ENCODE assay signal across 15 mouse cellular contexts in genomic region chr15:29433033-29433739, GRCm38 (mm10).
A peak's percentile ranks its signal among the peaks of the same experiment; 100 is the strongest.
DNase-seq lines count a peak whose midpoint lies in the region; ATAC-seq lines count a peak whose summit lies in the region.
"Had no signal": no experiment of that assay in that cellular context is flagged by ENCODE, and none has a peak within 500 bp of the region (broad histone marks: within the 10 kb centered on the region; RNA-seq: fewer than 3 reads in every experiment).

No protein-coding gene starts in this region.

- DNase-seq in R1 (ENCODE audit: low read depth, low spot score), result peak; percentile 57
- DNase-seq in embryo, embryonic 11 days, result peak; percentile 16
- DNase-seq in hindbrain, embryonic 11.5 days (ENCODE audit: low spot score), result no peak
- peak; percentile 55 for DNase-seq in midbrain, embryonic 14.5 days
- no peak for DNase-seq in cerebellum, postnatal 36 days
- DNase-seq in gastrocnemius, postnatal 10 days, result no peak
- DNase-seq in kidney, postnatal 10 days, result no peak
- DNase-seq: adrenal gland, adult 8-10 months; cerebellum, adult 18-20 months; heart, adult 2 months; kidney, adult 9 months; lung, postnatal 14 days; right cerebral cortex, postnatal 14 days had no signal

- peak; percentile 64; the same call in 1 of the 2 replicates for ATAC-seq in hindbrain, embryonic 11.5 days (ENCODE audit: low FRiP score)
- peak; percentile 72; the same call in 1 of the 2 replicates for ATAC-seq in midbrain, embryonic 14.5 days (ENCODE audit: low FRiP score, low TSS enrichment)
- ATAC-seq: inflammation-experienced regulatory T-cells, adult 6 months had no signal

- H3K4me2 ChIP-seq in hindbrain, embryonic 11.5 days (replicated peaks; ENCODE audit: low read depth, low read length), result no peak overlapping the region
- H3K4me2 ChIP-seq in midbrain, embryonic 14.5 days (ENCODE audit: low read length), result no peak overlapping the region

- WGBS in hindbrain, embryonic 11.5 days, result 16% methylated on average over 4 of the region's 4 CpGs
- WGBS in midbrain, embryonic 14.5 days, result 13% methylated on average over 4 of the region's 4 CpGs

- H3K4me3 ChIP-seq in hindbrain, embryonic 11.5 days (ENCODE audit: low read depth, low read length), result no peak overlapping the region
- no peak overlapping the region for H3K4me3 ChIP-seq in midbrain, embryonic 14.5 days (replicated peaks; ENCODE audit: low read depth, low read length)
- H3K4me3 ChIP-seq: heart, adult 2 months; left cerebral cortex, adult 2 months had no signal

- H3K9me3 ChIP-seq in hindbrain, embryonic 11.5 days (ENCODE audit: control insufficient read depth, low read length), result no peaks in the 10 kb centered on the region
- H3K9me3 ChIP-seq in midbrain, embryonic 14.5 days (ENCODE audit: control insufficient read depth, low read length), result no peaks in the 10 kb centered on the region

- no peaks in the 10 kb centered on the region for H3K4me1 ChIP-seq in hindbrain, embryonic 11.5 days (replicated peaks; ENCODE audit: control insufficient read depth, insufficient read depth, low read length)
- H3K4me1 ChIP-seq in midbrain, embryonic 14.5 days (ENCODE audit: control insufficient read depth, insufficient read depth, low read length), result 0 out of 2 replicates have a peak, but pooled peaks cover 7% of the 10 kb centered on the region

- H3K9ac ChIP-seq in hindbrain, embryonic 11.5 days (ENCODE audit: low read depth, low read length), result no peak overlapping the region
- no peak overlapping the region for H3K9ac ChIP-seq in midbrain, embryonic 14.5 days (replicated peaks; ENCODE audit: low read length)

- no peaks in the 10 kb centered on the region for H3K27me3 ChIP-seq in hindbrain, embryonic 11.5 days (ENCODE audit: control insufficient read depth, insufficient read depth, low read length)
- no peaks in the 10 kb centered on the region for H3K27me3 ChIP-seq in midbrain, embryonic 14.5 days (ENCODE audit: control insufficient read depth, insufficient read depth, low read length)

- H3K36me3 ChIP-seq in hindbrain, embryonic 11.5 days (ENCODE audit: control insufficient read depth, insufficient read depth, low read length), result no peaks in the 10 kb centered on the region
- H3K36me3 ChIP-seq in midbrain, embryonic 14.5 days (ENCODE audit: control insufficient read depth, insufficient read depth, low read length), result no peaks in the 10 kb centered on the region

- no peak overlapping the region for H3K27ac ChIP-seq in hindbrain, embryonic 11.5 days (ENCODE audit: low read depth, low read length)
- H3K27ac ChIP-seq in midbrain, embryonic 14.5 days (replicated peaks; ENCODE audit: low read depth, low read length), result peak overlapping the region; percentile 58
- H3K27ac ChIP-seq: heart, adult 2 months; left cerebral cortex, adult 2 months had no signal

Comparison
In these comparisons a context has a peak if more than half of its experiments do, and no peak if none do; other contexts are left out.
1. DNase-seq: peak in R1 (single experiment), embryo, embryonic 11 days (single experiment) and midbrain, embryonic 14.5 days (single experiment); none in hindbrain, embryonic 11.5 days (single experiment), cerebellum, postnatal 36 days (0 of 2), gastrocnemius, postnatal 10 days (single experiment) and kidney, postnatal 10 days (single experiment).